Mouse (Mus musculus): ENCODE data around the gene Srpk2. TPM values are rescaled to one million over a fixed set of nuclear protein-coding genes. Genes with fewer than 3 reads are reported as not detected.

The Srpk2 gene
- polyA plus RNA-seq, 1 experiment from 2014 or later = 71.4 TPM

- WGBS = 70% methylated on average over 4 of the region's 4 CpGs
- Histone ChIP-seq H3K9ac (no peak overlapping the region), H3K27ac (no peak overlapping the region), H3K4me3 (replicated peaks) (no peak overlapping the region), H3K9me3 (no peaks in the 10 kb centered on the region), H3K4me2 (no peak overlapping the region), H3K27me3 (no peaks in the 10 kb centered on the region), H3K36me3 (replicated peaks) (peaks cover 46% of the 10 kb centered on the region), H3K4me1 (0 out of 2 replicates have a peak, but pooled peaks cover 4% of the 10 kb centered on the region)
- no peak for ATAC-seq (ENCODE audit: low FRiP score)
These were observed 177.2 kb downstream of the Srpk2 start for GRCm38 (mm10) chr5:23507210-23507609.

DNA sequence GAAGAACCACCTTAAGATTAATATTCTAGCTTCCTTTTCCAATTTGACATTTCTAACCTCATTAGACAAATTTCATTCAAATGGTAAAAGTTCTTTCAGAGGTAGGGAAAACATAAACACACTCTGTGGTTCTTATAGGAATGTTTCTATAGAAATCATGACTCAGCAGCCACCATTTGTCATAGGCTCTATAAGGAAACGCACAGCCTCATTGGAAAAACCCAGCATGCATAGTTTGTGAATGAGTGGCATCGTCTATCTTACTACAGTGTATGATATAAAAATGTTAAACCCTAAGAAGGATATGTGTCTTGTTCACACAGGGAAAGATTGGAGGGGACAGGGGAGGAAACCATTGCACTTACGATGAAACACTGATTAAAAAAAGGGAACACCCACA lies 178.8 kb downstream of the Srpk2 start:
- Histone ChIP-seq H3K36me3 (replicated peaks) (peaks cover 62% of the 10 kb centered on the region), H3K27me3 (no peaks in the 10 kb centered on the region), H3K4me1 (0 out of 2 replicates have a peak, but pooled peaks cover 4% of the 10 kb centered on the region), H3K9me3 (no peaks in the 10 kb centered on the region), H3K4me3 (replicated peaks) (no peak overlapping the region), H3K9ac (no peak overlapping the region), H3K27ac (no peak overlapping the region), H3K4me2 (no peak overlapping the region)
- ATAC-seq (ENCODE audit: low FRiP score) = no peak
- 89% methylated on average over 3 of the region's 3 CpGs for WGBS

DNA sequence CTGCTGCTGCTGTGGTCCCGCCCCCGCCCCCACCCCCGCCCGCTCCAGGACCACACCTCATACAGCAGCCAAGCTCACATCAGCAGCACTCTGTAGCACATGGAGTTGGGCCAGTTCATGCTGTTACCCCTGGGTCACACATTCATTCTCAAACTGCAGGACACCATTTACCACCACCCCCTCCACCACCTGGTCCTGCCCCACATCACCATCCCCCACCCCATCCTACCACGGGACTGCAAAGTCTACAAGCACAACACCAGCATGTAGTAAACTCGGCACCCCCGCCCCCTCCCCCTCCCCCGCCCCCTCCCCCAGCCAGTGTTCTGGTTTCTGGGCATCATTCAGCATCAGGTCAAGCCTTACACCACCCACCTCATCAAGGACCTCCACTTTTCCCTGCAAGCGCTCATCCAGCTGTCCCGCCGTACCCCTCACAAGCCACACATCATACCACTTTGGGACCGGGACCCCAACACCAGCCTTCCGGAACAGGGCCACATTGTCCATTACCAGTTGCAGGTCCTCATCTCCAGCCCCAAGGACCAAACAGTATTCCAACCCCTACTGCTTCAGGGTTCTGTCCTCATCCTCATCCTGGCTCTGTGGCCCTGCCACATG lies 182.0 kb downstream of the Srpk2 start:
- WGBS = 82% methylated on average over 13 of the region's 13 CpGs
- no peaks in the 10 kb centered on the region for H3K9me3 ChIP-seq
- H3K4me1 ChIP-seq = 0 out of 2 replicates have a peak, but pooled peaks cover under 1% of the 10 kb centered on the region
- H3K27me3 ChIP-seq = no peaks in the 10 kb centered on the region
- H3K4me3 ChIP-seq (replicated peaks) = no peak overlapping the region
- peaks cover 80% of the 10 kb centered on the region for H3K36me3 ChIP-seq (replicated peaks)
- no peak overlapping the region for H3K9ac ChIP-seq
- no peak overlapping the region for H3K27ac ChIP-seq
- H3K4me2 ChIP-seq = no peak overlapping the region
- peak; percentile 42; the same call in 1 of the 2 replicates for ATAC-seq (ENCODE audit: low FRiP score)

DNA sequence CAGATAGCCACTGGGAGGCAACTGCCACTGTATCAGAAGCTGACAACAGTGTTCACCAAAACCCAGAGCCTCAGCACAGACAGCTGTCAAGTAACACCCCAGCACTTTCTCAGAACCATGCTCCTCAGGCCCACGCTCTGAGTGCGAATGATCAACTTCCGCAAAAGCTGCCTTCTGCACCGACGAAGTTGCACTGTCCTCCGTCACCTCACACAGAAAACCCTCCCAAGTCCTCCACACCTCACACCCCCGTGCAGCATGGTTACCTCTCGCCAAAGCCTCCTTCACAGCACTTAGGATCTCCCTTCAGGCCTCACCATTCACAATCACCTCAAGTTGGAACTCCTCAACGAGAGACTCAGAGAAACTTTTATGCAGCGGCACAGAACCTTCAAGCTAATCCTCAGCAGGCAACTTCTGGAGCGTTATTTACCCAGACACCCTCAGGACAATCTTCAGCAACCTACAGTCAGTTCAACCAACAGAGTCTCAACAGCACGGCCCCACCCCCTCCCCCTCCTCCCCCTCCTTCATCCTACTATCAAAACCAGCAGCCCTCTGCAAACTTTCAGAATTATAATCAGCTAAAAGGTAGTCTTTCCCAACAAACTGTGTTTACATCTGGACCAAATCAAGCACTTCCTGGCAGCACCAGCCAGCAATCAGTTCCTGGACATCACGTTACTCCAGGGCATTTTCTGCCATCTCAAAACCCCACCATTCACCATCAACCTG lies 182.7 kb downstream of the Srpk2 start:
- no peaks in the 10 kb centered on the region for H3K4me1 ChIP-seq
- H3K4me3 ChIP-seq (replicated peaks) = no peak overlapping the region
- H3K9me3 ChIP-seq = no peaks in the 10 kb centered on the region
- no peaks in the 10 kb centered on the region for H3K27me3 ChIP-seq
- ATAC-seq (ENCODE audit: low FRiP score) = peak; percentile 51; the same call in 1 of the 2 replicates
- no peak overlapping the region for H3K4me2 ChIP-seq
- WGBS = 87% methylated on average over 13 of the region's 13 CpGs
- peaks cover 81% of the 10 kb centered on the region for H3K36me3 ChIP-seq (replicated peaks)
- H3K9ac ChIP-seq = no peak overlapping the region
- no peak overlapping the region for H3K27ac ChIP-seq

- Histone ChIP-seq H3K27me3 (no peaks in the 10 kb centered on the region), H3K4me3 (replicated peaks) (no peak overlapping the region), H3K9me3 (no peaks in the 10 kb centered on the region), H3K9ac (no peak overlapping the region), H3K4me1 (no peaks in the 10 kb centered on the region), H3K27ac (no peak overlapping the region), H3K4me2 (no peak overlapping the region), H3K36me3 (replicated peaks) (peaks cover 82% of the 10 kb centered on the region)
- WGBS = 94% methylated on average over 6 of the region's 6 CpGs
- ATAC-seq (ENCODE audit: low FRiP score) = no peak
These were observed 183.7 kb downstream of the Srpk2 start for GRCm38 (mm10) chr5:23500715-23501114.

GRCm38 (mm10) chr5:23499257-23499656 lies 185.2 kb downstream of the Srpk2 start:
- no peak overlapping the region for H3K9ac ChIP-seq
- H3K27me3 ChIP-seq = no peaks in the 10 kb centered on the region
- no peaks in the 10 kb centered on the region for H3K9me3 ChIP-seq
- 94% methylated on average over 16 of the region's 16 CpGs for WGBS
- H3K4me1 ChIP-seq = no peaks in the 10 kb centered on the region
- H3K4me3 ChIP-seq (replicated peaks) = no peak overlapping the region
- no peak overlapping the region for H3K4me2 ChIP-seq
- no peak for ATAC-seq (ENCODE audit: low FRiP score)
- peaks cover 80% of the 10 kb centered on the region for H3K36me3 ChIP-seq (replicated peaks)
- no peak overlapping the region for H3K27ac ChIP-seq

GRCm38 (mm10) chr5:23497920-23498319 lies 186.5 kb downstream of the Srpk2 start:
- H3K36me3 ChIP-seq (replicated peaks) = peaks cover 84% of the 10 kb centered on the region
- WGBS = 90% methylated on average over 10 of the region's 10 CpGs
- no peak for ATAC-seq (ENCODE audit: low FRiP score)

DNA sequence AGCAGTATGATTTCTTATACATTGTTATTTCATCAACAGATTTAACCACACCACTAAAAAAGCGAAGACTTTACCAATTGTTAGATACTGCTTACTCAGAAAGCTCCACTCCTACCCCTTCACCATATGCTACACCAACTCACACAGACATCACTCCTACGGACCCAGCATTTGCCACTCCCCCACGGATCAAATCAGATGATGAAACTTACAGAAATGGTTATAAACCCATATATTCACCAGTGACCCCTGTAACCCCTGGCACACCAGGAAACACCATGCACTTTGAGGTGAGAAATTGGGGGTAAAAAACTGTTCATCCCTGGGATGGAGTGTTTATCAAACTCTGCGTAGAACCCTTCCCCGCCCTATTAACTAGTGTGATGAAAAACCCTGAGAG lies 187.5 kb downstream of the Srpk2 start:
- Histone ChIP-seq H3K9me3 (no peaks in the 10 kb centered on the region), H3K27ac (no peak overlapping the region), H3K27me3 (no peaks in the 10 kb centered on the region), H3K36me3 (replicated peaks) (peaks cover 84% of the 10 kb centered on the region), H3K4me2 (no peak overlapping the region), H3K4me3 (replicated peaks) (no peak overlapping the region), H3K9ac (no peak overlapping the region), H3K4me1 (no peaks in the 10 kb centered on the region)
- ATAC-seq (ENCODE audit: low FRiP score) = no peak
- WGBS = 90% methylated on average over 5 of the region's 5 CpGs

More at GRCm38 (mm10) chr5:23497920-23498319, 186.5 kb downstream of the Srpk2 start:
- Histone ChIP-seq H3K27ac (no peak overlapping the region), H3K9me3 (no peaks in the 10 kb centered on the region), H3K4me1 (no peaks in the 10 kb centered on the region), H3K4me2 (no peak overlapping the region), H3K4me3 (replicated peaks) (no peak overlapping the region), H3K9ac (no peak overlapping the region), H3K27me3 (no peaks in the 10 kb centered on the region)

- Histone ChIP-seq H3K4me2 (no peak overlapping the region), H3K4me3 (replicated peaks) (no peak overlapping the region), H3K4me1 (no peaks in the 10 kb centered on the region), H3K27ac (no peak overlapping the region), H3K9me3 (no peaks in the 10 kb centered on the region), H3K36me3 (replicated peaks) (peaks cover 81% of the 10 kb centered on the region), H3K27me3 (no peaks in the 10 kb centered on the region), H3K9ac (no peak overlapping the region)
- 93% methylated on average over 3 of the region's 3 CpGs for WGBS
- ATAC-seq (ENCODE audit: low FRiP score) = no peak
These were observed 188.0 kb downstream of the Srpk2 start for GRCm38 (mm10) chr5:23496396-23496795.

DNA sequence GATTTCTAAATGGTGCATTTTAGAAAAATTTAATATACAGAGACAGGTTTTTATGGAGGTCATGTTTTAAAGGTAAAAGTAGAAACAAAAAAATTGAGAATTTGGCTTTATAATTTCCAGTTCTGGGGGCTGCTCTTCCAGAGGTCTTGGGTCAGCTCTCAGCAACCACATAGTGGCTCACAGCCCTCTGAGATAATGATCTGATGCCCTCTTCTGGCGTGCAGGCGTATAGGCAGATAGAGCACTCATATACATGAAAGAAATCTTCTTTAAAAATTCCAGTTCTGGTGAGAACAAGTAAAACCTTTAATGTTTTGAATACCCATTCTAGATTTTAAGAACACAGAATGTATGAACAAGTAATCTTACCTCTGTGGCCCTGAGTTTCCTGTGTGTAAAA lies 193.6 kb downstream of the Srpk2 start:
- Histone ChIP-seq H3K4me1 (no peaks in the 10 kb centered on the region), H3K4me3 (replicated peaks) (no peak overlapping the region), H3K9me3 (no peaks in the 10 kb centered on the region), H3K4me2 (no peak overlapping the region), H3K27me3 (no peaks in the 10 kb centered on the region), H3K9ac (no peak overlapping the region), H3K36me3 (replicated peaks) (peaks cover 79% of the 10 kb centered on the region), H3K27ac (no peak overlapping the region)
- WGBS = 44% methylated on average over 2 of the region's 2 CpGs
- ATAC-seq (ENCODE audit: low FRiP score) = no peak

DNA sequence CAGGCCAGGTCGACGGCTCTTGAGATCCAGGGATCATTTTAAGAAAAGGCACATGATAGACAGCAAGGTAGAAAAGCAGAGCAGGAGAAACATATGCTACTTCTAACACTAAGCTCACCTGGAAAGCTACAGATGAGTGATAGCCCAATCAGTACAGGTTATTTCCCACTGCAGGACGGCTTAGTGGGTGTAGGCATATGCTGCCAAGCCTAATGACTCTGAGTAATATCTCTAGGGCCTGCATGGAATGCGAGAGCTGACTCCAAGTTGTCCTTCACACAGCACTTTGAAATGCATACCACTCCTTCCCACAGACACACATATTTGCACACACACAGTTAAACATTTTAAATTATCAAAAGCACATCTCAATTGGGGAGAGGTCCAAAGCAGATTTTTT lies 195.2 kb downstream of the Srpk2 start:
- no peaks in the 10 kb centered on the region for H3K9me3 ChIP-seq
- H3K4me3 ChIP-seq (replicated peaks) = no peak overlapping the region
- H3K4me2 ChIP-seq = no peak overlapping the region
- H3K9ac ChIP-seq = no peak overlapping the region
- no peaks in the 10 kb centered on the region for H3K4me1 ChIP-seq
- 89% methylated on average over 4 of the region's 4 CpGs for WGBS
- peaks cover 81% of the 10 kb centered on the region for H3K36me3 ChIP-seq (replicated peaks)
- H3K27me3 ChIP-seq = no peaks in the 10 kb centered on the region
- no peak for ATAC-seq (ENCODE audit: low FRiP score)
- H3K27ac ChIP-seq = no peak overlapping the region

DNA sequence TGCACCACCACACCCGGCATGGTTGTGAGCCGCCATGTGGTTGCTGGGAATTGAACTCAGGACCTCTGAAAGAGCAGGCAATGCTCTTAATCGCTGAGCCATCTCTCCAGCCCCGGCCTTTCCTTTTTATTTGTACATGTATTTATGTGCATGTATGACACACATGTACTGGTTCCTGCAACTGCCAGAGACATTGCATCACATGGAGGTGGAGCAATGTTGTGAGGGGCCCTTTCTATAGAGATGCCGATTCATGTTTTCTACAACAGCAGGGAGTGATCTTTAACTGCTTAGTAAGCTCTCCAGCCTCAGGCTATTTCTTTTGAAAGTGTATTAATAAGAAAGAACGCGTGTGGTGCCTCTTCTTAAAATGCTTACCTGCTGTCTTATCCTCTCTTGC lies 200.6 kb downstream of the Srpk2 start:
- H3K36me3 ChIP-seq (replicated peaks) = peaks cover 76% of the 10 kb centered on the region
- H3K27ac ChIP-seq = no peak overlapping the region
- no peaks in the 10 kb centered on the region for H3K4me1 ChIP-seq
- no peak overlapping the region for H3K4me3 ChIP-seq (replicated peaks)
- no peaks in the 10 kb centered on the region for H3K27me3 ChIP-seq
- no peak overlapping the region for H3K4me2 ChIP-seq
- 85% methylated on average over 7 of the region's 7 CpGs for WGBS
- no peak for ATAC-seq (ENCODE audit: low FRiP score)
- no peaks in the 10 kb centered on the region for H3K9me3 ChIP-seq
- no peak overlapping the region for H3K9ac ChIP-seq

Data from forebrain, embryonic 12.5 days (tissue).